Mouse (Mus musculus) hindbrain, embryonic 16.5 days (tissue): Measurements from ENCODE around the gene Id2. TPM values are rescaled to one million over a fixed set of nuclear protein-coding genes. Genes with fewer than 3 reads are reported as not detected.

Experiments used
- ATAC-seq: fragments of 200-750 bp; cut with Nextera tagmentation; 2 replicates; pipeline ENCODE4 v1.8.0; 2017; ENCODE audit warnings: moderate TSS enrichment, moderate library complexity
- H3K27ac ChIP-seq: fragments of 300-500 bp; sonication (generic); 2 replicates; pipeline ENCODE4 v1.5.1; 2014; ENCODE audit warnings: low read depth, mild to moderate bottlenecking, control low read depth, low read length, moderate library complexity
- H3K27me3 ChIP-seq: fragments of 300-500 bp; sonication (generic); replicated peaks from 2 replicates; pipeline ENCODE4 v1.6.1; 2014; ENCODE audit warnings: low read length; ENCODE audit not compliant: control insufficient read depth, insufficient read depth
- H3K36me3 ChIP-seq: fragments of 300-500 bp; sonication (generic); 2 replicates; pipeline ENCODE4 v1.6.1; 2014; ENCODE audit warnings: mild to moderate bottlenecking, low read length, moderate library complexity, mixed read lengths; ENCODE audit not compliant: control insufficient read depth, insufficient read depth
- H3K4me1 ChIP-seq: fragments of 300-500 bp; sonication (generic); 2 replicates; pipeline ENCODE4 v1.6.1; 2014; ENCODE audit warnings: low read depth, low read length; ENCODE audit not compliant: control insufficient read depth, insufficient read depth
- H3K4me2 ChIP-seq: fragments of 300-500 bp; sonication (generic); 2 replicates; pipeline ENCODE4 v1.6.1; 2014; ENCODE audit warnings: mild to moderate bottlenecking, low read length, control low read depth, moderate library complexity
- H3K4me3 ChIP-seq: fragments of 300-500 bp; sonication (generic); 2 replicates; pipeline ENCODE4 v1.5.1; 2014; ENCODE audit warnings: mild to moderate bottlenecking, low read length, control low read depth, moderate library complexity
- H3K9ac ChIP-seq: fragments of 300-500 bp; sonication (generic); 2 replicates; pipeline ENCODE4 v1.6.1; 2014; ENCODE audit warnings: low read depth, mild to moderate bottlenecking, control low read depth, low read length, moderate library complexity
- H3K9me3 ChIP-seq: fragments of 300-500 bp; sonication (generic); 2 replicates; pipeline ENCODE4 v1.6.1; 2014; ENCODE audit warnings: mild to moderate bottlenecking, low read length, moderate library complexity; ENCODE audit not compliant: control insufficient read depth
- WGBS: fragments of 180-500 bp; shearing (Covaris S2); extraction: QIAGEN DNeasy Blood & Tissue Kit; methylation state at CpG from one replicate; pipeline ENCODE4 v1.1.7; 2014; 5-methylcytosine and 5-hydroxymethylcytosine counted together
- polyA plus RNA-seq: library from polyadenylated mRNA; unstranded; fragments of >200 nt; fragmentation: Nextera tagmentation; extraction: Ambion mirVana; gene quantifications from 2 replicates; pipeline ENCODE4 v1.2.1, GENCODE M21; 2015

Id2 gene
- polyA plus RNA-seq, 1 experiment from 2014 or later, result 379 TPM

DNA sequence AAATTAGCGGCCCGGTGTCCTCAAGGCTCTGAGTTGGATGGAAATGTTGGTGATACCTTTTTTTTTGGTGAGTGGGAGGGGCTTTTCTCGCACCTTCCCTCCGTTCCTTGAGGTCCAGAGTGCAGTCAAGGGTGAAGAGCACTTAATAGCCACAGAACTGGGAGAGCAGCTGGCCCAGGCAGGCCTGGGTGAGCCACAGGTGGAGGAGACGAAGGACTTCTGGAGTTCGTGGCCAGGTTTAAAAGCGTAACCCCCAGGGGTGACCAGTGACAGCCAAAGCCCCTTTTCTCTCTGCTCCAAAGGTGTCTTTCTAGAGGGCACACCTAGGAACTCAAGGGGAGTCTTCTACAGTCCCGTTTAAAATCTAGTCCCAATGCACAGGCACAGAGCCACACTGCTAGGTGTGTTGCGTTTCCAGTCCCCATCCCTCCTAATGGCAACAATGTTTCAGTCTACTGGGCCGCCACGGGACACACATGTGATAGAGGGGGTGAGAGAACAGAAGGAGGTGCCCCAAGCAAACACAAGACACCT is 3.6 kb downstream of the Id2 start:
- H3K9ac ChIP-seq, result peak overlapping the region; percentile 48
- H3K4me3 ChIP-seq, result peak overlapping the region; percentile 39
- H3K36me3 ChIP-seq, result no peaks in the 10 kb centered on the region
- peak overlapping the region; percentile 69 for H3K4me2 ChIP-seq
- no peaks in the 10 kb centered on the region for H3K9me3 ChIP-seq
- H3K27me3 ChIP-seq, result no peaks in the 10 kb centered on the region
- WGBS, result 16% methylated on average over 11 of the region's 11 CpGs
- peaks cover 29% of the 10 kb centered on the region for H3K4me1 ChIP-seq
- ATAC-seq, result no peak
- H3K27ac ChIP-seq, result peak overlapping the region; percentile 9; the same call in 1 of the 2 replicates

GRCm38 (mm10) chr12:25092751-25093211 is 4.2 kb downstream of the Id2 start:
- peaks cover 24% of the 10 kb centered on the region for H3K4me1 ChIP-seq
- H3K27ac ChIP-seq, result peak overlapping the region; percentile 16
- no peaks in the 10 kb centered on the region for H3K36me3 ChIP-seq
- H3K9ac ChIP-seq, result peak overlapping the region; percentile 51
- under 1% methylated on average over 16 of the region's 17 CpGs for WGBS
- ATAC-seq, result 0 out of 2 replicates have a peak, but pooled peaks have one; percentile 1
- peak overlapping the region; percentile 39 for H3K4me3 ChIP-seq
- no peaks in the 10 kb centered on the region for H3K27me3 ChIP-seq
- H3K9me3 ChIP-seq, result no peaks in the 10 kb centered on the region
- peak overlapping the region; percentile 69 for H3K4me2 ChIP-seq

DNA sequence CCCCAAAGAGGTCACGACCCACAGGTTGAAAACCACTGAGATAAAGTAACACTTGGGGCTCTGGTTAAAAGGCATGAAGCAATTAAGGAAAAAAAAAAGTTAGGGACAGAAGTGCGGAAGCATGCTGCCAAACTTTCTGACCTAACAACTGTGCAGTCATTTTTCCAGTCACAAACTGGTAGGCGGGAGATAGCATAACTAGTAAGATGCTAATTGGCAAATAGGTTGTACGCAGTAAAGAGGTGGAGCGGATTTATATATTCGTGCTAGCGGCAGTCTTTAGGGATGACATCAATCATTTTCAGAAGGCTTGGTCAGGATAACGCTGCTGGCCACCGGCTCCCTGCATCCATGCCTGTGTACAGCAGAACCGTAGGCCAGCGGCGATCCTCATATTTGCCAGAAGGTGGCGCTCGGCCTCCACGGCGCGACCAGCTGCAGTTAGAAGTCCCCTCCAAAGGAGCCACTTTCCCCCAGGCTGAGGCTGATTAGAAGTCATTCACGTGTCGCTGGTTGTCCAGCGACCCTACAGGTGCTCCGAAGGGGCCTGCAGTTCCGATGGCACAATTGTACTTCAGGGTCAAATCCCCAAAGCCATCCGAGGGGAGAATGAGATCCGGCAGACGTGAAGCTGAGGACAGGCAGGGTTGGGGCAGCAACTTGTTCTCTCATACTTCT is 4.8 kb downstream of the Id2 start:
- peak; percentile 68 for ATAC-seq
- H3K27ac ChIP-seq, result no peak overlapping the region
- H3K4me3 ChIP-seq, result peak overlapping the region; percentile 39
- peaks cover 18% of the 10 kb centered on the region for H3K4me1 ChIP-seq
- WGBS, result 6% methylated on average over 25 of the region's 25 CpGs
- H3K27me3 ChIP-seq, result no peaks in the 10 kb centered on the region
- no peaks in the 10 kb centered on the region for H3K9me3 ChIP-seq
- no peaks in the 10 kb centered on the region for H3K36me3 ChIP-seq
- peak overlapping the region; percentile 69 for H3K4me2 ChIP-seq
- peak overlapping the region; percentile 51 for H3K9ac ChIP-seq

GRCm38 (mm10) chr12:25089433-25089832 is 7.5 kb downstream of the Id2 start:
- no peak overlapping the region for H3K4me2 ChIP-seq
- H3K9me3 ChIP-seq, result no peaks in the 10 kb centered on the region
- no peak overlapping the region for H3K9ac ChIP-seq
- H3K4me3 ChIP-seq, result no peak overlapping the region
- H3K36me3 ChIP-seq, result no peaks in the 10 kb centered on the region
- 90% methylated on average over 1 of the region's 1 CpGs for WGBS
- H3K27ac ChIP-seq, result no peak overlapping the region
- no peak for ATAC-seq
- H3K4me1 ChIP-seq, result peaks cover 10% of the 10 kb centered on the region
- no peaks in the 10 kb centered on the region for H3K27me3 ChIP-seq

GRCm38 (mm10) chr12:25086966-25087365 is 10.0 kb downstream of the Id2 start:
- WGBS, result 56% methylated on average over 4 of the region's 4 CpGs
- Histone ChIP-seq H3K4me3 (no peak overlapping the region), H3K4me2 (no peak overlapping the region), H3K27ac (no peak overlapping the region), H3K9ac (no peak overlapping the region), H3K9me3 (no peaks in the 10 kb centered on the region), H3K36me3 (no peaks in the 10 kb centered on the region), H3K27me3 (no peaks in the 10 kb centered on the region), H3K4me1 (no peaks in the 10 kb centered on the region; the same call in 1 of the 2 replicates)
- no peak for ATAC-seq

- H3K9ac ChIP-seq, result no peak overlapping the region
- no peaks in the 10 kb centered on the region for H3K27me3 ChIP-seq
- no peak overlapping the region for H3K4me3 ChIP-seq
- WGBS, result 39% methylated on average over 26 of the region's 26 CpGs
- ATAC-seq, result peak; percentile 42; the same call in 1 of the 2 replicates
- H3K27ac ChIP-seq, result no peak overlapping the region
- no peaks in the 10 kb centered on the region for H3K4me1 ChIP-seq
- no peaks in the 10 kb centered on the region for H3K9me3 ChIP-seq
- H3K4me2 ChIP-seq, result peak overlapping the region; percentile 7; the same call in 1 of the 2 replicates
- no peaks in the 10 kb centered on the region for H3K36me3 ChIP-seq
These were observed 13.4 kb downstream of the Id2 start for GRCm38 (mm10) chr12:25083260-25084178.

- H3K9ac ChIP-seq, result no peak overlapping the region
- H3K27ac ChIP-seq, result no peak overlapping the region
- 93% methylated on average over 3 of the region's 3 CpGs for WGBS
- no peaks in the 10 kb centered on the region for H3K4me1 ChIP-seq
- no peaks in the 10 kb centered on the region for H3K36me3 ChIP-seq
- no peaks in the 10 kb centered on the region for H3K9me3 ChIP-seq
- no peak for ATAC-seq
- no peak overlapping the region for H3K4me2 ChIP-seq
- H3K27me3 ChIP-seq, result no peaks in the 10 kb centered on the region
- no peak overlapping the region for H3K4me3 ChIP-seq
These were observed 22.6 kb downstream of the Id2 start for GRCm38 (mm10) chr12:25074344-25074743.

GRCm38 (mm10) chr12:25073374-25073773 is 23.6 kb downstream of the Id2 start:
- Histone ChIP-seq H3K4me1 (no peaks in the 10 kb centered on the region), H3K36me3 (no peaks in the 10 kb centered on the region), H3K27ac (no peak overlapping the region), H3K4me2 (no peak overlapping the region), H3K9me3 (no peaks in the 10 kb centered on the region), H3K4me3 (no peak overlapping the region), H3K27me3 (no peaks in the 10 kb centered on the region), H3K9ac (no peak overlapping the region)
- WGBS, result 87% methylated on average over 4 of the region's 4 CpGs
- no peak for ATAC-seq

GRCm38 (mm10) chr12:25062264-25062663 is 34.7 kb downstream of the Id2 start:
- Histone ChIP-seq H3K27ac (no peak overlapping the region), H3K9ac (no peak overlapping the region), H3K27me3 (no peaks in the 10 kb centered on the region), H3K36me3 (peaks cover 14% of the 10 kb centered on the region), H3K4me1 (no peaks in the 10 kb centered on the region), H3K9me3 (no peaks in the 10 kb centered on the region), H3K4me3 (no peak overlapping the region), H3K4me2 (no peak overlapping the region)
- 61% methylated on average over 6 of the region's 6 CpGs for WGBS
- ATAC-seq, result no peak
